Mouse (Mus musculus) kidney, embryonic 14.5 days (tissue): Measurements from ENCODE around the gene Mmrn2. TPM values are rescaled to one million over a fixed set of nuclear protein-coding genes. Genes with fewer than 3 reads are reported as not detected.

Experiments
- ATAC-seq: fragments of 200-750 bp; cut with Nextera tagmentation; 2 replicates; pipeline ENCODE4 v1.8.0; 2017; ENCODE audit warnings: moderate number of reproducible peaks, mild to moderate bottlenecking, moderate TSS enrichment, moderate library complexity; ENCODE audit not compliant: low FRiP score, low TSS enrichment
- H3K27ac ChIP-seq: fragments of 300-500 bp; sonication (generic); 2 replicates; pipeline ENCODE4 v1.5.1; 2014; ENCODE audit warnings: low read depth, mild to moderate bottlenecking, low read length, moderate library complexity, mixed read lengths
- H3K27me3 ChIP-seq: fragments of 300-500 bp; sonication (generic); 2 replicates; pipeline ENCODE4 v1.6.1; 2014; ENCODE audit warnings: mild to moderate bottlenecking, low read length; ENCODE audit not compliant: control insufficient read depth, insufficient read depth
- H3K36me3 ChIP-seq: fragments of 300-500 bp; sonication (generic); 2 replicates; pipeline ENCODE4 v1.6.1; 2014; ENCODE audit warnings: low read length, mixed read lengths; ENCODE audit not compliant: control insufficient read depth, insufficient read depth
- H3K4me1 ChIP-seq: fragments of 300-500 bp; sonication (generic); 2 replicates; pipeline ENCODE4 v1.6.1; 2014; ENCODE audit warnings: low read length, mixed read lengths; ENCODE audit not compliant: control insufficient read depth, insufficient read depth
- H3K4me2 ChIP-seq: fragments of 300-500 bp; sonication (generic); replicated peaks from 2 replicates; pipeline ENCODE4 v1.6.1; 2014; ENCODE audit warnings: low read depth, mild to moderate bottlenecking, low read length
- H3K4me3 ChIP-seq: fragments of 300-500 bp; sonication (generic); 2 replicates; pipeline ENCODE4 v1.5.1; 2014; ENCODE audit warnings: mild to moderate bottlenecking, low read length
- H3K9ac ChIP-seq: fragments of 300-500 bp; sonication (generic); 2 replicates; pipeline ENCODE4 v1.6.1; 2014; ENCODE audit warnings: low read depth, mild to moderate bottlenecking, low read length, moderate library complexity
- H3K9me3 ChIP-seq: fragments of 300-500 bp; sonication (generic); 2 replicates; pipeline ENCODE4 v1.6.1; 2016; ENCODE audit warnings: low read length; ENCODE audit not compliant: control insufficient read depth
- WGBS: fragments of 180-500 bp; shearing (Covaris S2); extraction: QIAGEN DNeasy Blood & Tissue Kit; methylation state at CpG from one replicate; pipeline ENCODE4 v1.1.7; 2014; 5-methylcytosine and 5-hydroxymethylcytosine counted together
- polyA plus RNA-seq: library from polyadenylated mRNA; unstranded; fragments of >200 nt; fragmentation: Nextera tagmentation; extraction: Ambion mirVana; gene quantifications from 2 replicates; pipeline ENCODE4 v1.2.1, GENCODE M21; 2014

Gene Mmrn2
- polyA plus RNA-seq, 1 experiment from 2014 or later = 12.1 TPM

DNA sequence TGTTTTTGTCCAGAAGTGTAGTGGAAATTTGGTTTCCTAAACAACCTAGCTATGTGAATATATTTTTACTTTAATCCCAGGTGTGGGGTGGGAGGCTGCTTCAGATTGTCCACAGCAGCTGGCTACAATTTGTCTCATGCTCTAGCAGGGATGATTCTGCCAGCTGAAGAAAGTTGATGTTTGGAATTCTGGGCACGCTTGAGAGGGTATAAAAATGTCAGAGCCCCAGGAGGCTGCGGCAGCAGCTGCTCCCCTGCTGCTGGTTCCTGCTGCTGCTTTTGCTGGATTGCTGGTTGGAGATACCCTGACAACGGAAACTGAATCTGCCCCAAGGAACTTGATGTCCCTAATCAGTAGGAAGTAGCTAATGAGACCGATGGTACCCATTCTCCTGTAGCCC is 67.3 kb downstream of the Mmrn2 start:
- Histone ChIP-seq H3K9ac (no peak overlapping the region), H3K4me1 (no peaks in the 10 kb centered on the region), H3K9me3 (no peaks in the 10 kb centered on the region), H3K27ac (no peak overlapping the region), H3K36me3 (peaks cover 45% of the 10 kb centered on the region), H3K4me3 (no peak overlapping the region), H3K4me2 (no peak overlapping the region), H3K27me3 (no peaks in the 10 kb centered on the region)
- 0 out of 2 replicates have a peak, but pooled peaks have one; percentile 24 for ATAC-seq
- WGBS = 58% methylated on average over 4 of the region's 4 CpGs

- Histone ChIP-seq H3K4me1 (no peaks in the 10 kb centered on the region), H3K36me3 (peaks cover 43% of the 10 kb centered on the region), H3K27me3 (no peaks in the 10 kb centered on the region), H3K4me2 (no peak overlapping the region), H3K4me3 (no peak overlapping the region), H3K9ac (no peak overlapping the region), H3K9me3 (no peaks in the 10 kb centered on the region), H3K27ac (no peak overlapping the region)
- ATAC-seq = no peak
- WGBS = 77% methylated on average over 5 of the region's 5 CpGs
Measured at GRCm38 (mm10) chr14:34444368-34444767, 69.1 kb downstream of the Mmrn2 start.

- peaks cover 37% of the 10 kb centered on the region for H3K36me3 ChIP-seq
- no peak overlapping the region for H3K9ac ChIP-seq
- H3K27me3 ChIP-seq = no peaks in the 10 kb centered on the region
- no peak overlapping the region for H3K4me3 ChIP-seq
- no peak overlapping the region for H3K27ac ChIP-seq
- no peak overlapping the region for H3K4me2 ChIP-seq
- peaks cover 5% of the 10 kb centered on the region for H3K4me1 ChIP-seq
- no peaks in the 10 kb centered on the region for H3K9me3 ChIP-seq
- no peak for ATAC-seq
Measured at GRCm38 (mm10) chr14:34444924-34445323, 69.7 kb downstream of the Mmrn2 start.

- H3K4me3 ChIP-seq = no peak overlapping the region
- H3K27ac ChIP-seq = no peak overlapping the region
- H3K27me3 ChIP-seq = no peaks in the 10 kb centered on the region
- no peak overlapping the region for H3K9ac ChIP-seq
- no peak for ATAC-seq
- peaks cover 33% of the 10 kb centered on the region for H3K36me3 ChIP-seq
- no peaks in the 10 kb centered on the region for H3K9me3 ChIP-seq
- H3K4me1 ChIP-seq = peaks cover 9% of the 10 kb centered on the region
- H3K4me2 ChIP-seq = no peak overlapping the region
- 83% methylated on average over 3 of the region's 3 CpGs for WGBS
Measured at GRCm38 (mm10) chr14:34445348-34445747, 70.1 kb downstream of the Mmrn2 start.

DNA sequence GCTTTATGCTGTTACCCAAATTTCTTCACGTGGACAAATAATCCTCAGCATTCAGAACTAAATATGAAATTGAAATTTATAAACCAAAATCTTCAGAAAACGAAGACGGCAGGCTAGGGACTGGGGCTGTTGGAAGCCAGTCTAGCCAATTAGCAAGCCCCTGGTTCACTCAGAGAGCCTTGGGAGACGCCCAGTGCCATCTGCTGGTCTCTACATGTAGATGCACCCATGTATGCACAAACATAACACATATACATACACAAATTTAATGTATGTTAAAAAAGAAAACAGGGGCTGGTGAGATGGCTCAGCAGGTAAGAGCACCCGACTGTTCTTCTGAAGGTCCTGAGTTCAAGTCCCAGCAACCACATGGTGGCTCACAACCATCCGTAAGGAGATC is 71.4 kb downstream of the Mmrn2 start:
- H3K27me3 ChIP-seq = no peaks in the 10 kb centered on the region
- H3K9me3 ChIP-seq = no peaks in the 10 kb centered on the region
- peaks cover 26% of the 10 kb centered on the region; the same call in 1 of the 2 replicates for H3K36me3 ChIP-seq
- no peak overlapping the region for H3K27ac ChIP-seq
- no peak overlapping the region for H3K9ac ChIP-seq
- 95% methylated on average over 6 of the region's 6 CpGs for WGBS
- peaks cover 9% of the 10 kb centered on the region for H3K4me1 ChIP-seq
- no peak overlapping the region for H3K4me3 ChIP-seq
- no peak for ATAC-seq
- H3K4me2 ChIP-seq = no peak overlapping the region

GRCm38 (mm10) chr14:34447659-34448058 is 72.4 kb downstream of the Mmrn2 start:
- H3K4me1 ChIP-seq = peaks cover 9% of the 10 kb centered on the region
- no peak overlapping the region for H3K27ac ChIP-seq
- peaks cover 22% of the 10 kb centered on the region; the same call in 1 of the 2 replicates for H3K36me3 ChIP-seq
- 84% methylated on average over 4 of the region's 4 CpGs for WGBS
- ATAC-seq = no peak
- H3K4me2 ChIP-seq = no peak overlapping the region
- no peaks in the 10 kb centered on the region for H3K9me3 ChIP-seq
- H3K4me3 ChIP-seq = no peak overlapping the region
- H3K9ac ChIP-seq = no peak overlapping the region
- H3K27me3 ChIP-seq = no peaks in the 10 kb centered on the region

GRCm38 (mm10) chr14:34448398-34448797 is 73.1 kb downstream of the Mmrn2 start:
- no peaks in the 10 kb centered on the region for H3K9me3 ChIP-seq
- H3K4me1 ChIP-seq = peaks cover 9% of the 10 kb centered on the region
- H3K9ac ChIP-seq = no peak overlapping the region
- no peak overlapping the region for H3K4me2 ChIP-seq
- no peak for ATAC-seq
- H3K27me3 ChIP-seq = no peaks in the 10 kb centered on the region
- H3K4me3 ChIP-seq = no peak overlapping the region
- peaks cover 15% of the 10 kb centered on the region; the same call in 1 of the 2 replicates for H3K36me3 ChIP-seq
- no peak overlapping the region for H3K27ac ChIP-seq

DNA sequence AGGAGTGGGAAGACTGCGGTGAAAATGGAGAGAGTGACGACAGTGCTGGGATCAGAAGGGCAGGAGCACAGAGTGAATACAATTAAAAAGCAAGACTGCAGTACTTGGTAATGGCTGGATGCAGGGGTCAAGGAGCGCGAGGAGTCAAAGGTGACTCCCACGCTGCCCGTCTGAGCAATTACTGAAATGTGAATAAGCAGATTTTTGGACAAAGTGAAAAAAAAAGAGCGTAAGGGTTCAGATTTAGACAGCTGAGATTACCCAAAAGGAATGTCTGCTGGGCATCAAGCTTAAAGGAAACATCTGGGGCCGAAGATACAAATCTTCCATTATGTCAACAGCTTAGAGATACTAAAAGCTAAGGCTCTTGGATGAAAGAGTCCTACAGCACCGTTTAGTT is 74.5 kb downstream of the Mmrn2 start:
- ATAC-seq = peak; percentile 65; the same call in 1 of the 2 replicates
- H3K9me3 ChIP-seq = no peaks in the 10 kb centered on the region
- no peak overlapping the region for H3K4me2 ChIP-seq
- no peak overlapping the region for H3K9ac ChIP-seq
- no peak overlapping the region for H3K27ac ChIP-seq
- no peaks in the 10 kb centered on the region for H3K27me3 ChIP-seq
- WGBS = 26% methylated on average over 9 of the region's 9 CpGs
- H3K4me1 ChIP-seq = peaks cover 17% of the 10 kb centered on the region
- H3K4me3 ChIP-seq = no peak overlapping the region
- H3K36me3 ChIP-seq = peaks cover 12% of the 10 kb centered on the region; the same call in 1 of the 2 replicates

- H3K27me3 ChIP-seq = no peaks in the 10 kb centered on the region
- H3K4me1 ChIP-seq = peaks cover 17% of the 10 kb centered on the region
- H3K27ac ChIP-seq = no peak overlapping the region
- WGBS = 89% methylated on average over 5 of the region's 5 CpGs
- no peak for ATAC-seq
- H3K9ac ChIP-seq = no peak overlapping the region
- no peaks in the 10 kb centered on the region for H3K9me3 ChIP-seq
- H3K4me2 ChIP-seq = no peak overlapping the region
- H3K36me3 ChIP-seq = peaks cover 12% of the 10 kb centered on the region; the same call in 1 of the 2 replicates
- H3K4me3 ChIP-seq = no peak overlapping the region
Measured at GRCm38 (mm10) chr14:34450451-34450850, 75.2 kb downstream of the Mmrn2 start.
